Mouse (Mus musculus): ENCODE data around the gene Slamf9. TPM values are rescaled to one million over a fixed set of nuclear protein-coding genes. Genes with fewer than 3 reads are reported as not detected.

The Slamf9 gene
- polyA plus RNA-seq, 1 experiment, result 4.5 TPM

DNA sequence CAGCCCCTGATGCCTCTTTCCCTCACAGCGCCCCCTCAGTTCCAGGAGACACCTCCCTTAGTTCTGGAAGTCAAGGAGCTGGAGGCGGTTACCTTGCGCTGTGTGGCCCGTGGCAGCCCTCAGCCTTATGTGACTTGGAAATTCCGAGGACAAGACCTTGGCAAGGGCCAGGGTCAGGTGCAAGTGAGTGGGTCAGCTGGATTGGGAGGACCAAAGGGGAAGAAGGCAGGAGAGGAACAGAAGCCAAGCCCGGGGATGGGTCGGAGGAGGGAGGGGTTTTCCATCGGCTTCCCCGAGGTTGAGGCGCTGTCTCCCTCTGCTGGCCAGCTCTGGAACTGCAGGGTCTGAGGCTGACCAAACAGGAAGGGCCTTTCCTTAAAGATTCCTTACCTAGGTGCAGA lies 15.1 kb downstream of the Slamf9 start:
- Histone ChIP-seq H3K4me1 (ENCODE audit: control insufficient read depth, insufficient read depth, insufficient read length, low read length) (no peaks in the 10 kb centered on the region), H3K4me3 (ENCODE audit: insufficient read depth, low read depth, low read length) (peak overlapping the region; percentile 52)

DNA sequence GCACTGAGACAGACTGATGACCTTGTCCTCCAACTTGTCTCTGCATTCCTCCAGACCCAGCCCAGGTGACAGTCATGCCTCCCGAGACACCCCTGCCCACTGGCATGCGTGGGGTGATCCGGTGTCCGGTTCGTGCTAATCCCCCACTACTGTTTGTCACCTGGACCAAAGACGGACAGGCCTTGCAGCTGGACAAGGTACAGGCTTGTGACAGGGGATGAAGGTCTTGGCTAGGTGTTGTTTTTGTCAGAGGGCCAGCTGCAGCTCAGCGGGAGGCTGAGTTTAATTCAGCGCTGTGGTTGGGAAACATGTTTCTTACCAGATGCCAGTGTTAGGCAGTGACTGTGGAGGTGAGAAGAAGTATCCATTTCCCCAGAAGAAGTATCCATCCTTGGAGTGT lies 16.9 kb downstream of the Slamf9 start:
- no peaks in the 10 kb centered on the region for H3K4me1 ChIP-seq (ENCODE audit: control insufficient read depth, insufficient read depth, insufficient read length, low read length)
- H3K4me3 ChIP-seq (ENCODE audit: insufficient read depth, low read depth, low read length), result no peak overlapping the region
- no peak overlapping the region for H3K27ac ChIP-seq (replicated peaks; ENCODE audit: low read depth, low read length)

More for the DNA sequence above, 15.1 kb downstream of the Slamf9 start:
- no peak overlapping the region for H3K27ac ChIP-seq (replicated peaks; ENCODE audit: low read depth, low read length)

DNA sequence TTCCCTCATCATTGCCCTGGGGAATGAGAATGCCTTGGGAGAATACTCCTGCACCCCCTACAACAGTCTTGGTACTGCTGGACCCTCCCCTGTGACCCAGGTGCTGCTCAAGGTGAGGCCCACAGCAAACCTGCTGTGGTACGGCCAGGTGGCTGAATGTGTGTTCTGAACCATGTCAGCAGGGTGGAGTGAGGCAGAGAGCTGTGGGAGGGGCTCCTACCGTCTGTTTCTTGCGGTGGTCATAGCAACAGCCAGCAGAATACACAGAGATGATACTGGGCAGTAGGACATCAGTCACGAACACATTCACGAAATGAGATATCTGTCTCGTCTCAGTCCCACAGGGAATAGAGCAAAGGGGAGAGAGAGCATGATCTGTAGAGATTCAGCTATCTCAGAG lies 18.4 kb downstream of the Slamf9 start:
- Histone ChIP-seq H3K4me1 (ENCODE audit: control insufficient read depth, insufficient read depth, insufficient read length, low read length) (no peaks in the 10 kb centered on the region), H3K4me3 (ENCODE audit: insufficient read depth, low read depth, low read length) (no peak overlapping the region), H3K27ac (replicated peaks; ENCODE audit: low read depth, low read length) (no peak overlapping the region)

DNA sequence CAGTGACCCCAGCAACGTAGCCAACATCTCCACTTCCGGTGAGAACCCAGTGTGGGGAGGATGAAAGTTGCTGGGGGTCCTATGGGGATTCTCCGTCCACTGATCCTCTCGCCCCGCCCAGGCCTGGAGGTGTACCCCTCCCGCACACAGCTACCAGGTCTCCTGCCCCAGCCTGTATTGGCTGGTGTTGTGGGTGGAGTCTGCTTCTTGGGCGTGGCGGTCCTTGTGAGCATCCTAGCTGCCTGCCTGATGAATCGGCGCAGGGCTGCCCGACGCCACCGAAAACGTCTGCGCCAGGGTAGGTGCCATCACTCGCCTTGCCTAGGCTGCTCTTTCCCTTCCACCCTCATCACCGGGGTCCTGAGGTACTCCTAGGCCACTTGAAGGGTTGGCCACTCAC lies 20.9 kb downstream of the Slamf9 start:
- Histone ChIP-seq H3K4me3 (ENCODE audit: insufficient read depth, low read depth, low read length) (no peak overlapping the region), H3K4me1 (ENCODE audit: control insufficient read depth, insufficient read depth, insufficient read length, low read length) (no peaks in the 10 kb centered on the region)

DNA sequence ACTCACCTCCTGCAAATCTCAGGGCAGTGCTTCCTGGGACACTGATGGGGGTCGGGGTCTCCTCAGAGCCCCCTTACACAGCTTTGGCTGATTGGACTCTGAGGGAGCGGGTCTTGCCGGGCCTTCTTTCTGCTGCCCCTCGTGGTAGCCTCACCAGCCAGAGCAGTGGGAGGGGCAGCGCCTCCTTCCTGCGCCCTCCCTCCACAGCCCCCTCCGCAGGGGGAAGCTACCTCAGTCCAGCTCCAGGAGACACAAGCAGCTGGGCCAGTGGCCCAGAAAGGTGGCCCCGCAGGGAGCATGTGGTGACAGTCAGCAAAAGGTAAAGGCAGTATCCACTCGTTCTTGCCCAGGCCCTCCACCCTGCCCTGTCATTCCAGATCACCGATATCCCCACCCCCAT lies 22.3 kb downstream of the Slamf9 start:
- H3K4me3 ChIP-seq (ENCODE audit: insufficient read depth, low read depth, low read length), result no peak overlapping the region
- no peak overlapping the region for H3K27ac ChIP-seq (replicated peaks; ENCODE audit: low read depth, low read length)
- H3K4me1 ChIP-seq (ENCODE audit: control insufficient read depth, insufficient read depth, insufficient read length, low read length), result peaks cover 7% of the 10 kb centered on the region; the same call in 1 of the 2 replicates

More for the DNA sequence above, 20.9 kb downstream of the Slamf9 start:
- H3K27ac ChIP-seq (replicated peaks; ENCODE audit: low read depth, low read length), result no peak overlapping the region

DNA sequence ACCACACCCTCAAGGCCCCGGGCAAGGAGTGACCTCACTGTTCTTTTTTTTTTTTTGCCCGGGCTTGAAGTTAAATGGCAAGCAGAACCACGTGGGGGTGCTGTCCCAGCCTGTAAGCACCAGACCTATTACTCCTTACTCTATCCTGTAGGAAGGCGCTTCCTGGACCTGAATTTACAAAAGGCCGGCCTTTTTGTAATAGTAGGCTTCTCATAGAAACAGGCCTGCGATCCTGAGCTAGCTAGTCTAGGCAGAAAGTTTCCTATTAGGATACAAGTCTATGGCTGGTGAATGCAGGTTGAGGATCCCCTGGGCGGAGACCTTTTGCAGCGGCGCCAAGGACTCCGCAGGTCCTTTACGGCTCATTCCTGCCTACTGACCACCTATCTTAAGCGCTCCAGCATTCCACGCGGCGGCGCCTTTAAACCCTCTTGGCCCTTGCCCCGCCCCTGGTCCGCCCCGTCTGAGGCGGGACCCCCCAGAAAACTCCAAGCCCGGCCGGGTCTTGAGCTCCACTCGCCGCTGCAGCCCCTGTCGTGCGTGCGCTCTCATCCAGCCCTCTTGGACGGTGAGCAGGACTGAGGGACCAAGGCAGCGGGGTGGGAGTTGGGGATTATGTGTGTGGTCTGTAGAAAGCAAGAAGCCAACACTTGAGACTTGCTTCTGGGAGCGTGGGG lies 24.7 kb downstream of the Slamf9 start, which contains the start of gene Tagln2:
Tagln2 (plus strand) TSS at position 283 of the 677 bp plus-strand sequence.
- Histone ChIP-seq H3K4me1 (ENCODE audit: control insufficient read depth, insufficient read depth, insufficient read length, low read length) (peaks cover 19% of the 10 kb centered on the region), H3K4me3 (ENCODE audit: insufficient read depth, low read depth, low read length) (peak within 1 kb of the TSS; percentile 84), H3K27ac (replicated peaks; ENCODE audit: low read depth, low read length) (peak within 1 kb of the TSS; percentile 81)

DNA sequence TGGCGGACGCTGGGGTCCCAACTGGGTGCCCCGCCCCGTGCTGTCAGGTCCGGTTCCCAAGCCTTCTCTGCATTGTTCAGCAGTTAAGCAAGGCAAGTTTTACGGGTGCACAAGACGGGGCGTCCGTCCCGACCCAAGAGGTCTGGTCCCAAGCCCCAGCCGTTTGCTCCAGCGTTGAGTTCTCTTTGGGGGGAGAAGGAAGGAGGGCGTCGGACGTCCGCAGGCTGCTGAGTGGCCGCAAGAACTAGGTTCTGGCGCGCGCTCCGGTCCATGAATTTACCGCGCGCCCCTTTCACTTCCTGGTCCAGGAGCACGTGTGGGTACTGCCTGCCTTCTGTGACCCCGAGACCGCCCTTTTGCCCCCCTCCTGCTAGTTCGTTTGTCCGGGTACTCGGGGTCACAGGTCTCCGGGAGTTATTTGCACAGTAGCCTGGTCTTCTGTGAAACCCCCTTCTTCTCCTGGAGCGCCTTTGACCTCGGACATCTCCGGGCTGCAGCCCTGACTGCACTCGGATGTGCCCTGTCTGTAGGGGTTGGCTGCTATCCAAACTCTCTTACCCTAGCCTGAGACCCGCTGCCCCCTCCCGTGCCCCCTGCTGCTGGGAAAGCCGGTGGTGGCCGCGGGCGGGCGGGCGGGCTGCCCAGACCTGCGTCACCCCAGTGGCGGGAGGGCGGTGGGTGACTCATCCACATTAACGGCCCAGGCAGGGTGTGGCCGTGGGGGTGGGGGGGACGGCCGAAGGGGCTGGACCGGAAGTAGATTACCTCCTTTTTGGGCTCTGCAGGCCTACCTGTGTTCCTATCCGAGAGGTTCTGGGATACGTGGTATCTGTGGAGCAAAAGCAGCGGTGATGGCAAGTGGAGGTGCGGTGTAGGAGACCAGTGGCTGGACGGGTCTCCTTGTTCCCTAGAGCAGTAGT lies 25.6 kb downstream of the Slamf9 start:
- peaks cover 20% of the 10 kb centered on the region for H3K4me1 ChIP-seq (ENCODE audit: control insufficient read depth, insufficient read depth, insufficient read length, low read length)
- peak overlapping the region; percentile 84 for H3K4me3 ChIP-seq (ENCODE audit: insufficient read depth, low read depth, low read length)
- peak overlapping the region; percentile 98 for H3K27ac ChIP-seq (replicated peaks; ENCODE audit: low read depth, low read length)

DNA sequence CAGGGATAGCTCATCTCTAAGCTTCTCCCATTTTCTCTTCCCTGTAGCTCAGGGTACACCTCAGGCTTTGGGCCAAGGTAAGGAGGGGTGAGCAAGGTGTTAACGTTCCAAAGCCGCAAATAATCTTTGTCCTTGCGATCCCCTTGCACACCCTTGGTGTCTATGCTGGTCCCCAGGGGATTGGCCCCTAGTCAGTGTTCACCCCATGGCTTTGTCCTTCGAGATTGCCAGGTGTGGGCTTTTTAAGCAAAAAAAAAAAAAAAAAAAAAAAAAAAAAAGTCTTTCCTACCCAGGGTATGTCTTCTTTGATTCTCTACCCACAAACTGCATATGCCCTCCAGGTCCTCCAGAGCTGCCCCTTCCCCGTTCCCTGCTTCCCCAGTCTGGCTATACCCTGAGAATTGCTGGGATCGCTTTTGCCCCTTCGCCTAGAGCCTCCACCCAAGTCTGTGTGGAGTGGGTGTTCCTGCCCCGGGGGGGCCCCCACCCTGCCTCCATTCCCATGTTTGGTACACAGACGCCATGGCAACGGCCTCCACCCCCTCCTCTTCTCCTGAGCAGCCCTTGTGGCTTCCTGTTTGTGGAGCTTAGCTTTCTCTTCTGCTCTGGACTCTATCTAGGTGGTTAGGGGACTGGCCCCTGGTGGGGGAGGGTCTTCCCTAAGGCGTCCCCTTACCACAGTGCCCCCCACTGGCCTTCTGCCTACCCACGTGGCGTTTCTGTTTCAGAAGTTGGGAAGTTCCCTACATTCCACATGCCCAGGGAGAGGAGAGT lies 26.4 kb downstream of the Slamf9 start:
- H3K4me3 ChIP-seq (ENCODE audit: insufficient read depth, low read depth, low read length), result peak overlapping the region; percentile 81
- H3K27ac ChIP-seq (replicated peaks; ENCODE audit: low read depth, low read length), result peak overlapping the region; percentile 98
- peaks cover 20% of the 10 kb centered on the region for H3K4me1 ChIP-seq (ENCODE audit: control insufficient read depth, insufficient read depth, insufficient read length, low read length)

DNA sequence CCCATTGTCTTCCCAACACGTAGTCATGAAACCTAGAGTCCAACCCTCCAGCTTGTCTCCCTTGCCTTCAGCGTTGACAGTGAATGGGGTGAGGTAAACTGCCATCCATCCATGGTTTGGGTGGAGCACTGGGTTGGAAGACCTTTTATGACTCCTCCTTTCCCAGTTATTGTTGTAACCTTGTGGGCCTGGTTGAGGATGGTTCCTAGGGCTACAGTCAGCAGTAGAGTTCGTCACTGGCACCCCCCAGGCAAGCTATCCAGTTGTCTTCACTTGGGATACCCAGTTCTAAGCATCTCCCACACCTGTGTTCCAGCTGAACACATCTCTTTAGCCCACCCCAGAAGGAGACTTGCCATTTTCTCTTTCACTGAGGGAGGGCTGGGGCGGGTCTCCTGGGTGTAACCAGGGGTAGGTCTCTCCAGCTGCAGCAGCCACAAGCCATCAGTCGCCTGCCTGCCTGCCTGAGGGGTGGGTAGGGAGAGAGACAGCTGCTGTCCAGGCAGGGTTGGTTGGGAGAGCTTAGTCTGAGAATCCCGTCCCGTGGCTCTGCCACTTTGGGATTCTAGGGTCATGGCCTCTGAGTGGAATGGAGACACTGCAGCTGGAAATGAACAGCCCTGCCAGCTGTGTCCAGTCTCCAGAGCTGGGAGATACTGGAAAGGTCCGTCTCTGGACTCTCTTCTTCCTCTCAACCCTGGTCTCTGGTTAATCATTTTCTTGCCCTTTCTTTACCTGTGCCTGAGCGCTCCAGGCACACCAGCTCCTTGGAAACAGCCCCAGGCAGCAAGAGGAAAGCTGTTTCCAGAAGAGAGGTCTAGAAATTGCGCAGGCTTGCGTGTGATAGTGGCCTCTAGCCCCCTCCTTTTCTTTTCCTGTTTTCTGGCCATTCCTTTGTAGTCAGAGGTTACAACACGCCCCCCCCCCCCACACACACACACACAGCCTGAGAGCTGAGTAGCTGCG lies 27.3 kb downstream of the Slamf9 start:
- peak overlapping the region; percentile 98 for H3K27ac ChIP-seq (replicated peaks; ENCODE audit: low read depth, low read length)
- H3K4me3 ChIP-seq (ENCODE audit: insufficient read depth, low read depth, low read length), result peak overlapping the region; percentile 81
- H3K4me1 ChIP-seq (ENCODE audit: control insufficient read depth, insufficient read depth, insufficient read length, low read length), result peaks cover 20% of the 10 kb centered on the region

DNA sequence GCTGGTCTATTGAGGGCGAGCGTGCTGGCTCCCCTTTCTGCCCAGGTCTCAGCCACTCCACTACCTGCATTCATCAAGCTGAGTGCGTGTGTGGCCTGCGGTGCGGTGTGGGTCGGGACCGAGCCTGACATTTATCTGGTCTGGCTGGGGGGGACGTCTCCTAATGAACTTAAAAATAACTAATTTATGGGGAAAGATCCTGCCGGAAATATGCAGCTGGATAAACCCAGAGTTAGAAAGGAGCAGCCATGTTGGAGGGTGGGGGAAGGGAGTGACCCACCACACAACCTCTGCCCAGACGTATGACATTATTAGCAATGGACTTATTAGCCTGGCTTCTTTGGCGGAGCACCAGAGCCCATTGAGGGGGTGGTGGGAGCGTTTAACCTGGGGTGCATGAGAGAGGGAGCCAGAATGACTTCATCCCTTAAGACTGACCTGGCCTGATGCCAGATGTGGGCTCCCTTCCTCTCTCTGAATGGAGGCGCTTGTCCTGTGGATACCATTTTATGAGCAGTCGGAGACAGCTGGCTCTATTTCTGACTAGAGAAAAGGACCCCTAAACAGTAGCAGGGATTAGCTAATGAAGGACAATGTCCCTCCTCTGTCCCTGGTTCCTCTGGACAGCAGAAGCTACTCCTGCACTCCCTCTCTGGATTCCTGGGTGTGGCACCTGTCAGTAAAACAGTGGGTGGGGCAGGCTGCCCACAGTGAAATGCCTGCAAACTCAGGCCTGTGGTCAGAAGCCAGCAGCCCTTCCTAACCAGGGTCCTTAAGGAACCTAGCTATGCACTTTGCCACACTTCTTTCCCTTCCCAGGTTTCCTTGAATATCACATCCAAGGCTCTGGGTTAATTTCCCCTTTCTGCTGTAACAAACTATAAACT lies 28.2 kb downstream of the Slamf9 start:
- Histone ChIP-seq H3K4me3 (ENCODE audit: insufficient read depth, low read depth, low read length) (peak overlapping the region; percentile 81), H3K4me1 (ENCODE audit: control insufficient read depth, insufficient read depth, insufficient read length, low read length) (peaks cover 23% of the 10 kb centered on the region), H3K27ac (replicated peaks; ENCODE audit: low read depth, low read length) (peak overlapping the region; percentile 98)

DNA sequence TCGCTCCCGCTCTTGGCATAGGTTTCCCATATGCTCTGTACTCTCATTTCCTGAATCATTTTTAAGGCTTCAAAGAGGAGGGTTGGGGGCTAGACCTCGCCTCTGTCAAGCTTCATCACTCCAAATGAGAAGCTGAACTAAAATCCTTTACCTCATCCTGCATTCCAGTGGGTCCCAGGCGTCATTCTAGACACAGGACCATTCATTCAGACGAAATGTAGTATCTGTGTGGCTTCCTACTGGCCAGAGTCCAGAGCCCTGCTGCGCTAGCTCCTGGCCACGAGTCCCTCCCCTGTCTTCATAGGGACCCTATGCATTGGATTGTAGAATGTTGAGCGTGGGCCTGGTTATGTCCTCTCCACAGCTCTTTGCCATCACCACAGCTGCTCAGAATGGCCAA lies 29.6 kb downstream of the Slamf9 start:
- Histone ChIP-seq H3K4me3 (ENCODE audit: insufficient read depth, low read depth, low read length) (no peak overlapping the region), H3K4me1 (ENCODE audit: control insufficient read depth, insufficient read depth, insufficient read length, low read length) (peaks cover 25% of the 10 kb centered on the region), H3K27ac (replicated peaks; ENCODE audit: low read depth, low read length) (no peak overlapping the region)

DNA sequence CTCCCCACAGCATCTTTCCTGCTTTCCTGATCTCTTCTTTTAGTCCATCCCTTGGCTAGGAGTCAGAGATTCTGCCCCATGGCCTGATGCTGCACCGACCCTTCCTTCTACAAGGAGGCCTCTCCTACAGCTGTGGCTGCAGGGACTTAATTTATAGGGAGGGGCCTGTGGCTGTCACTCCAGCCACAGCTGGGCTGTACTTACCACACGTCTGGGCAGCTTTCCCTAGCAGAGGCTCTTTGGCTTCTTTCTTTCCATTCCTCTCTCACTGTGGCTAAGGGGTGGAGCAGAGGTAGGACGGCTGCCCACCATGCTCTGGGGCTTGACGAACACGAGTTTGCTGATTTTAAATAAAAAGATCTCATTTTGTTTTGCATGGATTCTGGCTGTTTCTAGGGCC lies 31.8 kb downstream of the Slamf9 start:
- H3K4me3 ChIP-seq (ENCODE audit: insufficient read depth, low read depth, low read length), result no peak overlapping the region
- H3K4me1 ChIP-seq (ENCODE audit: control insufficient read depth, insufficient read depth, insufficient read length, low read length), result peaks cover 22% of the 10 kb centered on the region
- H3K27ac ChIP-seq (replicated peaks; ENCODE audit: low read depth, low read length), result no peak overlapping the region

DNA sequence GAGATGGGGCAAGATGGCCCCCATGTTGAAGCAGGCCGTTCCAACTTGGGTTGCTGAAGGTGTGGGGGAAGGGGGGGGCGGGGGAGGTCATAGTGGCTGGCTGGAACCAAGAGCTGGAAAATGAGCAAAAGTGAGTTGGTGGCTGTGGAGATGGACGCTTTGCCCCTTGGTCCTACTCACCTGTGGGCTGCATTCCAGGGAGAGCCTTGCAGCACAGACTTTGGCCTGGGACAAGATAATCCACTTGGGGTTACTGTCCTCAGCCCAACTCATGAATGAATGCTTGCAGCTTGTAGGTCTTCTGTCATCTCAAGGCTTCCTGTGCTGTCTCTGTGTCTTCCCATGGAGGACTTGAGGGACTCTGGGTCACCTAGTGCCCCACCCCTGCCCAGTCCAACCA lies 32.5 kb downstream of the Slamf9 start:
- Histone ChIP-seq H3K4me3 (ENCODE audit: insufficient read depth, low read depth, low read length) (no peak overlapping the region), H3K4me1 (ENCODE audit: control insufficient read depth, insufficient read depth, insufficient read length, low read length) (peaks cover 21% of the 10 kb centered on the region), H3K27ac (replicated peaks; ENCODE audit: low read depth, low read length) (no peak overlapping the region)
